Mouse (Mus musculus): ENCODE measurements around the gene Nedd9.
A peak's percentile ranks its signal among the peaks of the same experiment; 100 is the strongest.

Gene Nedd9

GRCm38 (mm10) chr13:41339195-41339594 is 148.0 kb downstream of the Nedd9 start:
- DNase-seq: no peak

DNA sequence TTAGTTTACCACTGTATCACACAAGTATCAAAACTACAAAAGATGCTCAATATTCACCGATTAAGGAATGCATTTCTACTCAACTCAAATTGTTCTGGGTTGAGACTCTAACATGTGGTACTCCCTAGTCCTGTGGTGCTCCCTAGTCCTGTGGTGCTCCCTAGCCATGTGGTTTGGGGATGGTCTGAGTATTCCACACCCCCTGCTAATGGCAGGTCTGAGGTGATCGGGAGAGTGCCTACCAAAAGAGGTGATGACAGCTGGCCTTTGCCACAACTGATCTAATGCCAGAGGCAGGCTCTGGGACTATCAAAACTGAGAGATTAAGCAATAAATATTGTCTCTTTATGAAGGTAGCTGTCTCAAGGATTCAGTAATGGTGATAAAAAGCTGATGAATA is 149.8 kb downstream of the Nedd9 start:
- DNase-seq: no peak

GRCm38 (mm10) chr13:41336260-41336659 is 150.9 kb downstream of the Nedd9 start:
- no peak for DNase-seq

DNA sequence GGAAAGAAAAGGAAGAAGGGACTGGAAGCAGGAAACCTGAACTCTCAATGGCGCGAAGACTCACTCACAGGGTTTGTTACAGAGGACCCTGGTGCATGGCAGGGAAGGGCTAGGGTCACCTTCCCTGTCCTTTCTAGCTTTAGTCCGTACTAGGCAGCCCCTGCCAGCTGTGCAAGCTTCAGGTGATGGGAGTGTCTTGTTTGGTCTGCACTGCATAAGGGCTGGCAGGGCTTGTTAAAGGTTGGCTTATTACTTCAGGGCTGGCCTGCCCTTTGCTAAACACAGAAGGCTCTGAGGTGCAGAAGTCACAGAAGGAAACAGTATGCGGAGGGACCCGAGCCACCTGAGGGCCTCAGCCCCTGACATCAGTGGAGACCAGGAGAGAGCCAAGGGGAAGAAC is 151.4 kb downstream of the Nedd9 start:
- no peak for DNase-seq

GRCm38 (mm10) chr13:41334641-41335000 is 152.5 kb downstream of the Nedd9 start:
- no peak for DNase-seq

GRCm38 (mm10) chr13:41333889-41334640 is 153.1 kb downstream of the Nedd9 start:
- no peak for DNase-seq

DNA sequence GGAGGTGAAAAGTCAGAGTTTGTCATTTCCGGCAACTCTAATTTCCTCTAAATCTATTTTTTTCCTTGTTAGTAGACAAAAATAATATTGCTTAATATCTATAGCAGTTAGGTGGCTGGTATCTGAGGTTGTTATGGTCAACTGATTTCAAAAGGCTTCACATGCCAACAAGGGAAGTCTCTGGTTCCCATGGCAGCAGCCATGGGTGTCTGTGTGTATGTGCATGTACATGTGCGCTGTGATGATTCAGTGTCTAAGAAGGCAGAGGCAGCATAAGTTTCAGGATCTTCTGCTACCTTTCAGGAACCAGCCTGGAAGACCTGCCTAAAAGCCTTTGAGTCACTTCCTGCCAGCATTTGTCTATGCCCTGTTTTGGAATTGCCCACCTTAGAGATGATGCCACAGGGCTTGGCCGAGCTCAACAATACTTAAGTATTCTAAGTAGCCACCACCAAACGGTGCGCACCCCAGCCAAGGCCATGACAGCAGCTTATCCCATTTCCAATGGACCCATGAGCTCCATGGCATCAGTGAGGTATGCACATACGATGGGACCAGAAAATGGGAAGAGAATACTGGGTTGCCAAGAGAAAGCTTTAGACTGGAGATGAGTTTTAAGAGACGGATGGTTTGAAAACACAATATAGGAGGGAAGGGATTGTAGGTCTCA is 155.4 kb downstream of the Nedd9 start:
- no peak for DNase-seq

GRCm38 (mm10) chr13:41330589-41331345 is 156.4 kb downstream of the Nedd9 start:
- DNase-seq: no peak

DNA sequence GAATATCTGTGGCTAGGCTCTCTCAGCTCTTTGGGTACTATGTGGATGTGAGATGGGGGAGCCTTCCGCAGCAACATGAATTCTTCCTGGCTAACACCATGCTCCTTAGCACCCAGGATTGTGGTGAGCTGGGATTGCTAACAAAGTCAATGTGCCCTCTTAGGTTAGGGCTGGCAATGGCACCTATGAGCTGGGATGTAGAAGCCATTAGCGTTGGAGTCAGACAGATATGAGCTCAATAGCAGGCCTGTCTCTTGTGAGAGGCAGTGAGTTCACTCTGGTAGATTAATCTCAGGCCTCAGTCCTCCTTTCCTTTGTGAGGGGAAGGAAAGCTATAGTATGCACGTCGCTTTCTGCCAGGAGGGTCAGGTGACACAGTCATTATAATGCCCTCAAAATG is 157.1 kb downstream of the Nedd9 start:
- no peak for DNase-seq

DNA sequence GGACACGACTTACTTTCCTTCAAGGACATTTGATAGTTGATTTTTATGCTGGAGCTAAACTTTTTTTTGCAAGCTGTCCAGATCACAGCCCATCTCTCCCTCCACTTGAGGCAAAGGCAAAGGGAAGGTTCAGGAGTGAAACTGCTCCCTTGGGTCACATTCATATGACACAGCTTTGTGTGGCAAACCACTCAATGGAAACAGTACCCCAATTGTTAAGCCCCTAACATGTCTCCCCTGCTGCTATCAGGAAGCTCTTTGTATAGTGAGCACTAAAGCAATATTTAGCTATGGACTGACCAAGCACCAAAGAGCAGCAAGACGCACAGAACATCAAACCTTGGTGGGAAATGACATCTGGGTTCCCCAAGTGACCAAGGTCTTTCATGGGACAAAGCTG is 158.7 kb downstream of the Nedd9 start:
- no peak for DNase-seq

DNA sequence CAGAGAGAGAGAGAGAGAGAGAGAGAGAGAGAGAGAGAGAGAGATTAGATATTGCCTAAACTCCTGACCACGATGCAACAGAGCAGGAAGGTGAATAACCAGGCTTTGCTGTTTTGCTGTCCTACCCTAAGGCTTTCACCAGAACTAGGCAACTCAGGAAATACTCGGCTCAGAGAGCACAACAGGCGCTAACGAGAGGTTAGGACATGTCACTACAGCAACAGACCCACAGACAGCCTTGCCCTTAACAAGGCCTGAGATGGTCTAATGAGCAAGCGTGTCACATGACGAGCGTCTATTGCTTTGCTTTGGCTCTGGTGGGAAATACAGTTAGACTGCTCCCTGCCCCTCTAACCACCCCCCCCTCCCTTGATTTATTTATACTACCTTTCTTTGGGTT is 159.6 kb downstream of the Nedd9 start:
- DNase-seq: no peak

DNA sequence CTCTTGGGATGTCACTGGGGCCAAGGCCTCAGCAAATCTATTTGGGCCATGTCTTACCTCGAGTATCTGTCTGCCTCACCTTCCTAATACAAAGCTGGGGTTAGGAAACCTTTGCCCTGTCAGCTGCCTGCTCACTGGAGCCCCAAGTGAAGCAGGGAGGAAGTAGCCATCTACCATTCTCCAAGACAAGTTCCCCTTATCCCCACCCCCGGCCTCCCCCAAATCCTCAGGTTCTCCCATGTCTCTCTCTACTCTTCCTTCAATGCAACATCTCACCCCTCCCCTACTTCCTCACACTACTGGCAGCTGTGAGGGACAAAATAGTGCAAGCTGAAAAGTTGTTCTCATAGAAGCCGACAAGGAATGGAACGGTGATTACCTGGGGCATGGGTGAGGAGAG is 161.0 kb downstream of the Nedd9 start:
- no peak for DNase-seq

- DNase-seq: no peak
Measured at GRCm38 (mm10) chr13:41325346-41325745, 161.8 kb downstream of the Nedd9 start.

- DNase-seq: no peak
Measured at GRCm38 (mm10) chr13:41324631-41325030, 162.5 kb downstream of the Nedd9 start.

GRCm38 (mm10) chr13:41321433-41321832 is 165.7 kb downstream of the Nedd9 start:
- no peak for DNase-seq

DNA sequence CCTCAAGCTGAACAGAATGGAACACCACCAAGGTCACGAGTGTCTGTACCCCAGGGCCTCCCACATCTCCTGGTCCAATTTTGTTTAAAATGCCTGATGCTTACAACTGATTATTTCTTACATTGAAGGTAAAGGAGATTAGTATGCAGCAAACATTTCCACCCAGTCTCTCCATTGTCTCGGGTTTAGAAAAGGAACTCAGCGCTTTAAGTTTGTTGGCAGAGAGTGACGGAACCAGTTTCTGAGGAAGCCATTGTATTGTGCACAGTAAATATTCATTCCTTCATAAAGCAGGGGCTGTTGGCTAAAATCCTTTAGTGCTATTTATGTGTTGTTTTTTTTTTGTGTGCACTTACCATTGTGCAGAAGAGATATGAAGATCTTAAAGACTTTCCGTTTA is 166.4 kb downstream of the Nedd9 start:
- no peak for DNase-seq

DNA sequence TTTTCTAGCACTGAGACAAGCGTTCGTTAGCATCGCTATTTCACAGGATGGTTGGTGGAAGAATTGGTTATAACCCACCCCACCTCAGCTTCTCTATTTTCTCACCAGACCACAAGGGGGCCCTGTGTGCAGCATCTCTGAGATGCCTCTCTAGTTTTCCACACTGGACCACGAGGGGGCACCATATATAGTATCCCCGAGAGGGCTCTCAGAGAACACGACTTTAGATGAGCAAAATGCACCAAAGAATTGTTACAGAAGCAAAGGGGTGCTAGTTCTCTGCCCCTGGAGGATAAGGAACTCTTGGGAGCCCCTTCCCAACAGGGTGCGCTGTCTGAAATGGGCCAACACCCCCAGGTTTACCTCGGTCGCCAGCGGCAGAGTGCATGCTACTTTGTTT is 184.4 kb downstream of the Nedd9 start:
- peak; percentile 73 for DNase-seq

DNA sequence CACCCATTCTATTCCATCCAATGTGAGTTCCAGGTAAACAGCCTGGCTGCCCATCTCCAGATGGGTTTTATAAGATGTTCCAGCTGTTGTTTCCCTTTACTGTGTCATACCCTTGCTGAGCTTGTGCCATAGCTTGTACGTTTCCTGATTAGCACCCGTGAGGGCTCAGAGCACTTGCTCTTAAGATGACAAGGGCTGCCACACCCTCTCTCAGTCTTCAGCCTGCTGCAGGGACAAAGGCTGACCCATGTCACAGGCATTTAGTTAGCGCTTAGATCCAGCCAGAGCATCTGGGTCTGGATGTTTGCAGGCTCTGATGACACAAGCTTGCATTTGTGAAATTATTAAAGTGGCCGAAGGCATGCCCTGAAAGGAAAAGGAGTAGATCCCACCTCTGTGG is 187.1 kb downstream of the Nedd9 start:
- DNase-seq: no peak

GRCm38 (mm10) chr13:41298996-41299395 is 188.2 kb downstream of the Nedd9 start:
- DNase-seq: no peak

GRCm38 (mm10) chr13:41298533-41298932 is 188.6 kb downstream of the Nedd9 start:
- DNase-seq: no peak

DNA sequence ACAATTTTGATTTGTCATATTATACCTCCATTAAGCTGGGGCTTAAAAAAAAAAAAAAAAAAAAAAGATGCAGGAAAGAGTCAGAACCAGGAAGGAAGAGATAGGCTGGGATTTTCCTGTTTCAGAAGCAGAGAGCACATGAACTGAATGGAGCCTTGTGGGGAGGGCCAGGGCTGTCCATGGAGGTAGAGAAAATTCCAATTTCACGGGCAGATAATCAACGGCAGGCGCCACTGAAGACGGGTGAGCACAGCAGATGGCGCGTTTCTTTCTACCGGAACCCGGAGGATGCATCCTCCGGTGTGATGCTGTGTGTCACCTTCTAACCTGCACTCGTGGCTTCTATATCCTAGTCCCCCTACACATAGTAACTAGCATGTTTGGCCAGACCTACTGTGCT is 190.8 kb downstream of the Nedd9 start:
- no peak for DNase-seq

DNA sequence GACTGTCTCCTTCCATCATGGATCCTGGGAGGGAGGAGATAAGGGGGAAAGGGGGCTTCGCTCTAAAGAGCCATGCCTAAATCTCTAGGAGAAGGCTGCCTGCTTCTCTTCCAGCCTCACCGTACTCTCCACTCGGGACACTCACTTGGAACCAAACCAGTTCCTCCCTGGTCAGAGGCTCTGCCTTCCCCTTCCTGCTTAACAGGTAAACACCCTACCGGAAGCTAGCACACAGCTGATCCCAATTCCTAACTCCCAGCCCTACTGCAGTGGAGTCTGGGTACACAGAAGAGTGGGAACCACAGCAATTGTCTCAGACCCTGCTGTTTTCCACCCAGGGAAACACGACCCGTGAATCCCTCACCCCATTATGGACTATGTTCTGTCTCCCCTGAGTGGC is 191.3 kb downstream of the Nedd9 start:
- no peak for DNase-seq

DNA sequence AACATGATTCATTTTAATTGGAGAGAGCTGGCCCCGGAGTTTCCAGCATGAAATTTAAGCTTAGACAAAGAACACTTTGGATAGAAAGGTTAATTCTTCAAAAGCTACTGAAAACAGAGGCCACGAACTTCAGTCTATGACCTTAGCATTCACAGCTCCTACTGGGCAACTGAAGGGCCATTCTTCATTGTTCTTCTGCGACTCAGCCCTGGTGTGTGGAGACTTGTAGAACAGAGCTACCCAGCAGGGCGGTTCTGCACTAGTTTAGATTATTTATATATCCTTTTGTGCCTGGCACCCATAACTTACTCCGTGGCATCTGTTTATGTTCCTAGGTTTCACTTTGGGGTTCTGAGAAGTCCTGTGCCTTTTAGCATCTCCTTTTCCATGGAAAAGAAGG is 193.6 kb downstream of the Nedd9 start:
- no peak for DNase-seq

DNA sequence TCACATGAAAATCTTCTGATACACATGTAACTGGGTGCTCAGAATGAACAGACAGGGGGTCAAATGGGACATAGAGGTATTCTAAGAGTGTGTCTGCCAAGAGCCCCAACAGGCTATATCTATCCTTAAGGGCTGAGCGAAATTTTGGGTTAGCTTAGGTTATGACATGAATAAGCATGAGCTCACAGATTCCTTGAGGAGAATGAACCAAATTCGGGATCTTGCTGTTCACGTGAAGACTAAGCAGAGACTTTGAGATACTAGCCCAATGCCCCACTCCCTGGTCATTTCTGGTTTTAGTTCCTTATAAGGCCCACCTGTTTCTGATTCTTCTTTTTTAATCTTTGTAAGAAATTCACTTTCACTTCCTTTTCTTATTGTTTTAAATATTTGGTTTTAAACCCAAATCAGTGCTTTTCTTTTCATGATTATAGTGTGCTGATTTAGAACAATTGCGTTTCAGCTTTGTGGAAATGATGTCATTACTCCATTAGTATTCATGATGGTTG is 195.6 kb downstream of the Nedd9 start:
- no peak for DNase-seq

All from layer of hippocampus, adult 9-11 months (tissue).